Mouse (Mus musculus): Measurements from ENCODE around the gene Wdr17. TPM values are rescaled to one million over a fixed set of nuclear protein-coding genes. Genes with fewer than 3 reads are reported as not detected.

Gene Wdr17
- polyA plus RNA-seq, 1 experiment from 2014 or later: 7.2 TPM

DNA sequence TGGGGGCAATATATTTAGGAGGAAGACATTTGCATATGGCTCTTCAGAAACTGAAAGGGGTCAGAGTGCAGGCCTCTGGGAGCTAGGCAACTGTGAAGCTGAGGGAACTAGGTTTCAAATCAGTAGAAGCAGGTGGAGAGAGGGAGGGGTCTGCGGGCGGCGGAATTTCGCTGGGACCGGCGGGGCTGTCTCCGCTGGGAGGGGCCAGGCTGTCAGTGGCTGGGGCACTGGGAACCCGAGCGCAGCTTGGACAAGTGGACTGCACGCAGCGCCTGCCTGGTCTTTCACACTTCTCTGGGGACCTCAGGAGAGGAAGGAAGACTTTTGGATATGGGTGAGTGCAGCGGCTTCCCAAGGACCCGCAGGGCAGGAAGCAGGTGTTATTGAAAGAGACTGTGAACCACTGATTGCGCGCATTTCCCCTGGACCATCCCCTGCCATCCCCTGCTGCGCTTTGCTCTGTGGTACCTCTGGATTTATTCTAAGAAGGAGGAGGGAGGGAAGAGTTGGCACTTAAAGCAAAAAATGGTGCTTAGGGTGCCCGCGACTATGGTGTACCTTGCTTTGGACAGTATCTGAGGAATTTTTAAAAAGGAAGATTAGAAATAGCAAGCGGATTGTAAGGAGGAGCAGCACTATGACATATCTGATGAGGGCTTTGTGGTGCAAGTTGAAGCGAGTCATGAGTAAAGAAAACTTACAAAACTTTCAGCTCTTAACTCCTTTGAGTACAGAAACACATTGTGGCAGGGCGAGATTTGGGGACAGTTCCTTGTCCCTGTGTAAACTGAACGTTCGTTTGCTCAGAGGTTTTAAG is 107.5 kb downstream of the Wdr17 start:
- no peaks in the 10 kb centered on the region for H3K36me3 ChIP-seq (replicated peaks)
- peak overlapping the region; percentile 42 for H3K4me3 ChIP-seq (replicated peaks)
- peak overlapping the region; percentile 63; the same call in 1 of the 2 replicates for H3K27ac ChIP-seq
- peak overlapping the region; percentile 59 for H3K9ac ChIP-seq
- whole genome bisulfite sequencing: under 1% methylated on average over 23 of the region's 23 CpGs
- H3K4me2 ChIP-seq: peak overlapping the region; percentile 79
- H3K27me3 ChIP-seq: no peaks in the 10 kb centered on the region
- H3K9me3 ChIP-seq: no peaks in the 10 kb centered on the region
- peaks cover 14% of the 10 kb centered on the region for H3K4me1 ChIP-seq
- peak; percentile 79 for ATAC-seq (ENCODE audit: low FRiP score)

DNA sequence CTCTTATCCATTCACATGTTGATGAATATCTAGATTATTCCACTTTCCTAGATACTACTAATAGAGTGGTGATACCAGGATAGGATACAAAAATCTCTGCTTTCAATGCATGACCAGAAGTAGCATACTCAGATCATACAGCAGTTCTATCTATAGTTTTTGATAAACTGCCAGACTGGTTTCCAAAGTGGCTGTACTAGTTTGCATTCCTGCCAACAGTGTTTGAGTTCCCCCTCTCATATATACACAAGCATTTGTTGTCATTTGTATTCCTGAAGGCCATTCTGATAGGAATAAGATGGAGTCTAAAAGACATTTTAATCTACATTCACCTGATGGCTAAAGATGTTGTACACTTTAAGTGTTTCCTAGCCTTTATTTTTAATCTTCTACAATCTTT is 110.0 kb downstream of the Wdr17 start:
- H3K4me3 ChIP-seq (replicated peaks): no peak overlapping the region
- no peak overlapping the region for H3K9ac ChIP-seq
- no peaks in the 10 kb centered on the region for H3K9me3 ChIP-seq
- H3K4me1 ChIP-seq: peaks cover 14% of the 10 kb centered on the region
- ATAC-seq (ENCODE audit: low FRiP score): no peak
- H3K4me2 ChIP-seq: no peak overlapping the region
- H3K27ac ChIP-seq: no peak overlapping the region
- H3K27me3 ChIP-seq: no peaks in the 10 kb centered on the region
- no peaks in the 10 kb centered on the region for H3K36me3 ChIP-seq (replicated peaks)

DNA sequence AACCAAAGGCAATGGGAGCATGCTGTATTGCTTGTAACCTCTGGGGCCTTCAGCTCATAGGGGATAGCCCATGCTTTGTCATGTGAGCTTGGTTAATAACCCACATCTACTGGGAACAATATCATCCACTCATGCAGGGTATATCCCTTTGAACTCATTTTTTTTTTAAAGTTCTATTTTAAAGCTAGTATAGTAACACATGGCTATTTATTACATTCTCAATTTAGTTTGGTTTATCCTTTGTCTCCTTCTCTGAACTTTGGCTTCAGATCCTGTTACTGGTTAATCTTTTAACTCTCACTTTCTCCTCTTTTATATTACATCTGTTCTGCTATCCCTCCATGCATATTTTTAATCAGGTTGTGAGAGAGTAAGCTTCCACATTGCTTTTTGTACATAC is 110.7 kb downstream of the Wdr17 start:
- no peaks in the 10 kb centered on the region for H3K36me3 ChIP-seq (replicated peaks)
- peaks cover 14% of the 10 kb centered on the region for H3K4me1 ChIP-seq
- H3K27me3 ChIP-seq: no peaks in the 10 kb centered on the region
- ATAC-seq (ENCODE audit: low FRiP score): no peak
- no peak overlapping the region for H3K27ac ChIP-seq
- no peak overlapping the region for H3K9ac ChIP-seq
- no peak overlapping the region for H3K4me2 ChIP-seq
- H3K9me3 ChIP-seq: no peaks in the 10 kb centered on the region
- no peak overlapping the region for H3K4me3 ChIP-seq (replicated peaks)

DNA sequence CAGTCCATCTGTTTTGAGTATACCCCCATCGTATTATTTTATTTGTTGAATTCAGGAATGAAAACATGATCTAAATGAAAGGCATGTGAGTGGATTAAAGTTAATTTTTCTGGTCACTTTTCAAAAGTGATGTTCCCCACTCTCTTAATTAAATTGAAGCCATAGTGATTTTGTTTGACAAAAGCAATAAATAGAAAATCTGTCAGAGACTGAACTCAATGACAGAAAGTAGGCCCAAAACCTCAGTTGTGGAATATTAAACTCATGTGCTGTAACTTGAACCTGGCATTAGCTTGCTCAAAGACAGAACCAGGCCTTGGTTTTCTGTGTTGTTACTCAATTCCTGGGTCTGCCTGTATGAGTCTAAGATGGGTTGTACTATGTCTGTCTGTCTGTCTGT is 129.3 kb downstream of the Wdr17 start:
- no peak for ATAC-seq (ENCODE audit: low FRiP score)
- Histone ChIP-seq H3K4me1 (no peaks in the 10 kb centered on the region), H3K9me3 (no peaks in the 10 kb centered on the region), H3K4me2 (no peak overlapping the region), H3K27me3 (no peaks in the 10 kb centered on the region), H3K9ac (no peak overlapping the region), H3K36me3 (replicated peaks) (no peaks in the 10 kb centered on the region), H3K27ac (no peak overlapping the region), H3K4me3 (replicated peaks) (no peak overlapping the region)
- WGBS: 91% methylated on average over 1 of the region's 1 CpGs

DNA sequence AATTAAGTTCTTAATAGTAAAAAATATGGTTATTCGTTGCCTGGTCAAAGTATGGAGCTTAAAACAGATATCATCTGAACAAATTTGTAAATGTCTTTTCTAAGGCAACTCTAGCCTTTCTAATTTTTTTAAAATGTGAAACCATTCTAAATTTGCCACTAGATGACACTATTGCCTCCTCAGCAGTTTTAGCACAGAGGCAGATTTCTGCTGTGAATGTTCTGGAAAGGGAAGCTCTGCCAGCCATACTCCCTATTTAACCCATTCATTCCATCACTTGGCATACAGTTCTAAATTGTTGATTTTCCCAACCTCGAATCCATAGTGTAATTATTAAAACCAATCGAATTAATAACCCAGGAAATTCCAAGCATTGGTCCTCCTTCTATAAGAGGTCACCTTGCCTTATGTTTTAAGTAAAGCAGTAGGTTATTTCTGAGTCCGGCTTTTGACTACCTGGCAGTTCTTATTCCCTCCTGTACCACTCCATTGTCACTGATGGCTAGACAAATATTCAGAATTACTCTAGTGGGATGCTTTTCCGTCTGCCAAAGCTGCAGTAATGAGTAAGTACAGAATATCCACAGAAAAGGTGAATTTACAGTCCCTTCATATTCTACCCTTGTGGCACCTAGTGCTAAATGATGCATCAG is 150.2 kb downstream of the Wdr17 start:
- H3K9me3 ChIP-seq: no peaks in the 10 kb centered on the region
- H3K27me3 ChIP-seq: peaks cover 7% of the 10 kb centered on the region; the same call in 1 of the 2 replicates
- H3K27ac ChIP-seq: no peak overlapping the region
- no peak overlapping the region for H3K9ac ChIP-seq
- H3K4me2 ChIP-seq: no peak overlapping the region
- H3K36me3 ChIP-seq (replicated peaks): no peaks in the 10 kb centered on the region
- peak; percentile 61; the same call in 1 of the 2 replicates for ATAC-seq (ENCODE audit: low FRiP score)
- 69% methylated on average over 5 of the region's 5 CpGs for WGBS
- H3K4me1 ChIP-seq: no peaks in the 10 kb centered on the region
- no peak overlapping the region for H3K4me3 ChIP-seq (replicated peaks)

DNA sequence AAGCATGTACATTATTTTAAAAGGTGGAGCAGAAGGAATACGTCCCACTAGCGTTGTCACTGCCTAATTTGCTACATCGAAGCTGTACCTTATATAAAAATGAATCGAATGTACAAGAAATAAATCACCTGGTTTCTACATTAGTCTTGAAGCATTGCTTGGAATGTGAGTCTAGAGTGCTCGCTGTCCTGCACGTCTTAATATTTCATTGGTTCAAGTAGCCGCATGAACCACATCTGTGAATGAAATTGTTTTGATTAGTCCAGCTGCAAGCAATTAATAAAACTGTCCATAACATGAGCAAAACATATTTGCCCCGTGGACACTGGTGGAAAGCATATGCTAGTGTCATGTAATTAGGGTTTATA is 162.3 kb downstream of the Wdr17 start:
- Histone ChIP-seq H3K4me1 (peaks cover 4% of the 10 kb centered on the region; the same call in 1 of the 2 replicates), H3K27ac (no peak overlapping the region; the same call in 1 of the 2 replicates), H3K36me3 (replicated peaks) (no peaks in the 10 kb centered on the region), H3K9ac (no peak overlapping the region), H3K27me3 (no peaks in the 10 kb centered on the region), H3K9me3 (no peaks in the 10 kb centered on the region), H3K4me3 (replicated peaks) (peak overlapping the region; percentile 55), H3K4me2 (peak overlapping the region; percentile 60)
- ATAC-seq (ENCODE audit: low FRiP score): peak; percentile 54
- 21% methylated on average over 8 of the region's 8 CpGs for WGBS

DNA sequence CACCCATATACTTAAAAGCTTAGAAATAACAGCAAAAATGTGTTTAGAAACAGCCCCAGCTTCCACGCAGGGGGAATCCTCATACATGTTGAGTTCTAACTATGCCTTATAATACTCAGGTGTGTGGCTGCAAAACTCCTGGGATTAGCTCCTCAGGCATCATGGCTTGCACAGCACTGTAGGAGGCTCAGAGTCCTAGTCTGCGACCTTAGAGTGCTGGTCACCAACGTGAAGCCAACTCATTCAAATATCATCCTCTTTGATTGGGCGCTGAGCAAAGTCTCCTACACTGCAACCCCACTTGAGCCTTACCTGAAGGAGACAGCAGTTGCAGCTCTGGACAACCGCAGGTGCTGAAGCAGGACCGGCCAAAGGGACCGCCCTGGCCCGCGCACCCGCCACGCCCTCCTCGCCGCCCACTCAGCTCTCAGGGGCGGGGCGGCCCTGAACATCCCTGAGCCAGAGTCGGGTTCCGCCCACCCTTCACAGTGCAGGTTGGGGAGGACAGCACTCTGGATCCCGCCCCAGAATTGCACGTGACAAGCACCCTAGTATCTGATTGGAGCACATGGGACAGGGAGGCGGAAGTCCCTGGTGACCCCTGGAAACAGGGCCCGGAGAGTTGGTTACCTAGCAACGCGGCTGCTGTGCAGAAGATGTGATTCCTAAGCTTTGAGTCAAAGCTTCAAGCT is 162.9 kb downstream of the Wdr17 start:
- Histone ChIP-seq H3K36me3 (replicated peaks) (no peaks in the 10 kb centered on the region), H3K4me3 (replicated peaks) (peak overlapping the region; percentile 55), H3K9me3 (no peaks in the 10 kb centered on the region), H3K9ac (peak overlapping the region; percentile 45; the same call in 1 of the 2 replicates), H3K27me3 (no peaks in the 10 kb centered on the region), H3K27ac (no peak overlapping the region), H3K4me2 (peak overlapping the region; percentile 60), H3K4me1 (peaks cover 4% of the 10 kb centered on the region; the same call in 1 of the 2 replicates)
- WGBS: 2% methylated on average over 23 of the region's 23 CpGs
- peak; percentile 100 for ATAC-seq (ENCODE audit: low FRiP score)

DNA sequence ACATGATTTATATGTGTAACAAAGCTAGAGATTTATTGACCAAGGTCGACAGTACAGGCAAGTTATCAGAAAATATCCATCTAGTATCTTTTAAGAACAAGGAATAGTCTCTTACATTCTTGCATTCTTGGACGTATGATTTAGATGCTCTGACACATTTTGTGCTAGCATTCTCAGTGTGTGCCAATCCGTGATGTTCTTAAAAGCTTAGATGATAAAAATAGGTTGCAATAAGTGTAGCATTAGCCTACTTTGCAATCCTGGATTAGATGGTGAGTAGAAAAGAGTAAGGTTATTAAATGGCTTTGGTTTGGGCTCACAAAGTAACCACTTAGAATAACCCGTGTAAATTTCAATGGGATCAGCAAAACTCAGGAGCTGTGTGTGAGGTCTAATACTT is 168.5 kb downstream of the Wdr17 start:
- no peak for ATAC-seq (ENCODE audit: low FRiP score)
- Histone ChIP-seq H3K36me3 (replicated peaks) (no peaks in the 10 kb centered on the region), H3K9ac (no peak overlapping the region), H3K27ac (no peak overlapping the region), H3K4me1 (no peaks in the 10 kb centered on the region), H3K4me3 (replicated peaks) (no peak overlapping the region), H3K9me3 (no peaks in the 10 kb centered on the region), H3K27me3 (no peaks in the 10 kb centered on the region), H3K4me2 (no peak overlapping the region)
- WGBS: 80% methylated on average over 4 of the region's 4 CpGs

DNA sequence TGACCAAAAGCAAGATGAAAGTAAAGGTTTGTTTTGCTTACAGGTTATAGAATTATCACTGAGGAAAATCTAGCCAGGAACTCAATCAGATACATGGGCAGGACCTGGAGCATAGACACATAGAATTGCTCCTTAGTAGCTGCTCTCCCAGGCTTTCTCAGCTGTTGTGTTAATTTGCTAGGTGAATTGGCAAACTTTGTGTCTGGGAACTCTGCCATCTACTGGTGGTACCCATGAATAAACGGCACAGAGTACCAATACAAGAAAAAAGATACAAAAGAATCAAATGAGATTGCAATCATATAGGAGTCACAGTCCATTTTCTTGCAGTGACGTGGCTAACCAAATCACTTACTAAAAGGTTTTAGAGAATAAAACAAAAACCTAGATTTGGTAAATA is 181.2 kb downstream of the Wdr17 start:
- no peaks in the 10 kb centered on the region for H3K9me3 ChIP-seq
- no peak overlapping the region for H3K4me2 ChIP-seq
- no peaks in the 10 kb centered on the region for H3K36me3 ChIP-seq (replicated peaks)
- whole genome bisulfite sequencing: 62% methylated on average over 2 of the region's 2 CpGs
- H3K27me3 ChIP-seq: no peaks in the 10 kb centered on the region
- no peak overlapping the region for H3K4me3 ChIP-seq (replicated peaks)
- no peak overlapping the region for H3K27ac ChIP-seq
- no peaks in the 10 kb centered on the region for H3K4me1 ChIP-seq
- H3K9ac ChIP-seq: no peak overlapping the region
- no peak for ATAC-seq (ENCODE audit: low FRiP score)

DNA sequence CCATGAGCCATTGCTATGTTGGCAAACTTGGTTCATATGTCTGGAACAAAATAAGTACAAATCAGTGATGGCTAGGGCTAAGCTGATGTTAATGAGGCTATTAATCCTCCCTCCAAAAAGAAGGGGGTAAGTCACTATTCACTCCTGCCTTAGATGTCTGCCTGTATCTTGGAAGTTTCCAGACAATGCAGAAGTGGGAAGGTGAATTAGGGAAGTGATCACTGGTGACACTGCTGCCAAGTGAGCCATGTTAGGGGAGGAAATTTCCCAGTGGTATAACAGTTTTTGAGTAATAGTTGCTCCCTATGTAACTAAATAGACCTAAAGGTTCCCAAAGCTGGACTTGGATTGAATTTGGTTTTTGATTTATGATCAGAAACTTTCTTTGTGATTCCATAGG is 215.2 kb downstream of the Wdr17 start:
- Histone ChIP-seq H3K4me3 (replicated peaks) (no peak overlapping the region), H3K4me2 (no peak overlapping the region), H3K4me1 (no peaks in the 10 kb centered on the region), H3K9ac (no peak overlapping the region), H3K9me3 (no peaks in the 10 kb centered on the region), H3K36me3 (replicated peaks) (no peaks in the 10 kb centered on the region), H3K27me3 (no peaks in the 10 kb centered on the region), H3K27ac (no peak overlapping the region)
- ATAC-seq (ENCODE audit: low FRiP score): no peak

DNA sequence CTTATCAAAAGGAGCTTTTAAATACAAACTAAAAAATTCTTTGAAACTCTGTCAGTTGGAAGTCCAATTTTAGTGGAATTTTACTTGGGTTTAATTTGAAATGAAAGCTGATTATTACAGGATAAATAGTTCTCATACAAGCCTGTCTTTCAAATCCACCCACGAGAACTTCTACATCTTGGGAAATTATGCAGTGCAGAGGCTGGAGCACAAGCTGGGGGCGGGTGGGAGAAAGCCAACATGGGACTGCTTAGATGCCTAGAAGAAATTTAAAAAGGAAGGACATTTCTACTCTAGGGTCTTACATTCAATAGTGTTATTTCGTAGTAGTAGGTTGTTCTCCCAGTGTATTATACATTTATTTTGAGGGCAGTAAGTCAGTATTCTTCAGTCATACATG is 219.2 kb downstream of the Wdr17 start:
- Histone ChIP-seq H3K27ac (no peak overlapping the region), H3K27me3 (no peaks in the 10 kb centered on the region), H3K4me3 (replicated peaks) (no peak overlapping the region), H3K9ac (no peak overlapping the region), H3K36me3 (replicated peaks) (no peaks in the 10 kb centered on the region), H3K9me3 (no peaks in the 10 kb centered on the region), H3K4me1 (no peaks in the 10 kb centered on the region), H3K4me2 (no peak overlapping the region)
- WGBS: 75% methylated on average over 3 of the region's 3 CpGs
- ATAC-seq (ENCODE audit: low FRiP score): no peak

DNA sequence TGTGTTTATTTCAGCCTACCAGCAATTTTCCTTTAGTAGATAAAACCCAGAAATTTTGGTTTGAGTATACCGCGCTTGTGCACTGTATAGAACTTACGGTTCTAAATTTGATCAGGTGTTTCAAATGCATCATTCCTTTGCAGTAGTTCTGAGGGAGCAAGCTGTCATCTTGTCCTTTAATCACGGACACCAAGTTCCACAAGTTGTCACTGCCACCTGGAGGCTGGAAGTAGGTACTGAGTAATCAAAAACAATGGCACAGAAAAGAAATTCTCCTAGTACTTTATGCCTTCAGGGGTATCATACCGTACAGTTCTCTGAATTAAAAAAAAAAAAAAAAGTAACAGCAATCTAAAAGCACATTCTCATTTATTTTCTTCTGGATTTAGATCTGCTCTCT is 226.3 kb downstream of the Wdr17 start:
- H3K4me2 ChIP-seq: no peak overlapping the region
- H3K27me3 ChIP-seq: no peaks in the 10 kb centered on the region
- H3K4me3 ChIP-seq (replicated peaks): no peak overlapping the region
- peak; percentile 64; the same call in 1 of the 2 replicates for ATAC-seq (ENCODE audit: low FRiP score)
- WGBS: 40% methylated on average over 5 of the region's 5 CpGs
- no peaks in the 10 kb centered on the region for H3K36me3 ChIP-seq (replicated peaks)
- no peaks in the 10 kb centered on the region for H3K9me3 ChIP-seq
- no peaks in the 10 kb centered on the region for H3K4me1 ChIP-seq
- no peak overlapping the region for H3K27ac ChIP-seq
- H3K9ac ChIP-seq: no peak overlapping the region
